ENCODE assay signal across 8 mouse cellular contexts in the genomic region with DNA sequence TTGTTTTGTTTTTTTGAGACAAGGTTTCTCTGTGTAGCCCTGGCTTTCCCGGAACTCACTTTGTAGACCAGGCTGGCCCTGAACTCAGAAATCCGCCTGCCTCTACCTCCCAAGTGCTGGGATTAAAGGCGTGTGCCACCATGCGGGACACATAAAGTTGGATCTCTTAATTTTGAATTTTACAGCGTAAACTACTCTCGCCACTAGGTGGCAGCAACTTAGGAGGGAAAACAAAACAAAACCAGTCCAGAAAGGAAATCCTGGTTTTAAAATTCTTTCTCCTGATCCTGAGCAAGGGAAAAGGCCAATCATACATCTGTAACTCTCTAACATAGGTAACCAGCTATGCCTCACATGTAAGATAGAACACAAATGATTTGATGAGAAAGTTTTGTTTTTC. TPM values are rescaled to one million over a fixed set of nuclear protein-coding genes. Genes with fewer than 3 reads are reported as not detected.
DNase-seq lines count a peak whose midpoint lies in the region; ATAC-seq lines count a peak whose summit lies in the region.

No protein-coding gene starts in this region.

- no peak overlapping the region for H3K4me2 ChIP-seq in liver, embryonic 12.5 days
- H3K4me2 ChIP-seq in embryonic facial prominence, embryonic 14.5 days (ENCODE audit: low read depth, low read length), result no peak overlapping the region

- DNase-seq in cerebellum, adult 8-10 months, result peak; percentile 36
- no peak for DNase-seq in cerebellum, adult 11 months
- DNase-seq in liver (peak; percentile 29), WW6 (ENCODE audit: low read depth, low spot score) (peak; percentile 34)
- DNase-seq in embryonic facial prominence, embryonic 14.5 days (ENCODE audit: low spot score), result peak; percentile 79
- DNase-seq in limb, embryonic 10.5 days (ENCODE audit: low spot score), result peak; percentile 48
- DNase-seq in right cerebral cortex, postnatal 4 days, result peak; percentile 61

- no peak overlapping the region for H3K4me3 ChIP-seq in liver, embryonic 12.5 days
- no peak overlapping the region for H3K4me3 ChIP-seq in embryonic facial prominence, embryonic 14.5 days (ENCODE audit: low read depth, low read length)
- no peak overlapping the region for H3K4me3 ChIP-seq in limb, embryonic 10.5 days

- H3K9ac ChIP-seq in liver, embryonic 12.5 days, result no peak overlapping the region
- H3K9ac ChIP-seq in embryonic facial prominence, embryonic 14.5 days (ENCODE audit: low read depth, low read length), result no peak overlapping the region

- no peak overlapping the region for H3K27ac ChIP-seq in liver, embryonic 12.5 days
- H3K27ac ChIP-seq in embryonic facial prominence, embryonic 14.5 days (replicated peaks; ENCODE audit: low read depth, low read length), result no peak overlapping the region
- no peak overlapping the region for H3K27ac ChIP-seq in limb, embryonic 10.5 days

- no peaks in the 10 kb centered on the region for H3K4me1 ChIP-seq in liver, embryonic 12.5 days
- H3K4me1 ChIP-seq in embryonic facial prominence, embryonic 14.5 days (ENCODE audit: control insufficient read depth, insufficient read depth, low read length), result no peaks in the 10 kb centered on the region
- no peaks in the 10 kb centered on the region for H3K4me1 ChIP-seq in limb, embryonic 10.5 days

- WGBS in liver, embryonic 12.5 days (ENCODE audit: insufficient replicate concordance), result 16% methylated on average over 6 of the region's 6 CpGs
- 19% methylated on average over 6 of the region's 6 CpGs for WGBS in embryonic facial prominence, embryonic 14.5 days
- 28% methylated on average over 6 of the region's 6 CpGs for WGBS in limb, embryonic 10.5 days

- no peaks in the 10 kb centered on the region for H3K9me3 ChIP-seq in liver, embryonic 12.5 days (replicated peaks)
- no peaks in the 10 kb centered on the region for H3K9me3 ChIP-seq in embryonic facial prominence, embryonic 14.5 days (ENCODE audit: control insufficient read depth, low read length)
- H3K9me3 ChIP-seq in limb, embryonic 10.5 days (replicated peaks), result no peaks in the 10 kb centered on the region

- H3K27me3 ChIP-seq in liver, embryonic 12.5 days (replicated peaks), result no peaks in the 10 kb centered on the region
- H3K27me3 ChIP-seq in embryonic facial prominence, embryonic 14.5 days (replicated peaks; ENCODE audit: control insufficient read depth, insufficient read depth, low read length), result no peaks in the 10 kb centered on the region
- no peaks in the 10 kb centered on the region for H3K27me3 ChIP-seq in limb, embryonic 10.5 days (ENCODE audit: low read depth, poor library complexity, severe bottlenecking)

- no peak for ATAC-seq in liver, embryonic 12.5 days
- ATAC-seq in embryonic facial prominence, embryonic 14.5 days (ENCODE audit: low read depth), result no peak

- no peaks in the 10 kb centered on the region for H3K36me3 ChIP-seq in liver, embryonic 12.5 days
- no peaks in the 10 kb centered on the region for H3K36me3 ChIP-seq in embryonic facial prominence, embryonic 14.5 days (ENCODE audit: control insufficient read depth, insufficient read depth, low read length)
- no peaks in the 10 kb centered on the region for H3K36me3 ChIP-seq in limb, embryonic 10.5 days

RNA-seq across cellular contexts. Expression of a gene that starts 12.2 kb away (rescaled TPM):
- polyA plus RNA-seq in liver, embryonic 12.5 days (2016; fragmentation: Nextera tagmentation; extraction: Ambion mirVana), result 50.5 and 53.5 TPM in 2 replicates
- polyA plus RNA-seq in embryonic facial prominence, embryonic 14.5 days (2014; fragmentation: Nextera tagmentation; extraction: Ambion mirVana), result 81.6 and 84.7 TPM in 2 replicates
- 72.8 and 80.9 TPM in 2 replicates for polyA plus RNA-seq in limb, embryonic 10.5 days (2016; fragmentation: Nextera tagmentation; extraction: Ambion mirVana)

RNA-seq across cellular contexts. Expression of a gene that starts 28.9 kb away (rescaled TPM):
- not detected in 2 replicates for polyA plus RNA-seq in liver, embryonic 12.5 days (2016; fragmentation: Nextera tagmentation; extraction: Ambion mirVana)
- polyA plus RNA-seq in embryonic facial prominence, embryonic 14.5 days (2014; fragmentation: Nextera tagmentation; extraction: Ambion mirVana), result 0.14 TPM in 1 of 2 replicates, not detected in the other
- polyA plus RNA-seq in limb, embryonic 10.5 days (2016; fragmentation: Nextera tagmentation; extraction: Ambion mirVana), result 0.05 TPM in 1 of 2 replicates, not detected in the other
